In genomic region chr7:141562421-141562851, GRCm38 (mm10) we compare ENCODE assay signal across 8 mouse cellular contexts. TPM values are rescaled to one million over a fixed set of nuclear protein-coding genes. Genes with fewer than 3 reads are reported as not detected.
DNase-seq lines count a peak whose midpoint lies in the region; ATAC-seq and TF ChIP-seq lines count a peak whose summit lies in the region.

No protein-coding gene starts in this region.

- TF ChIP-seq CTCF in Patski (IDR thresholded peaks at IDR 0.05): no peak

- POLR2A ChIA-PET in Patski (lab: Charles Lee): interaction anchor here (1.0 kb wide), 1 partner anchor 22 kb away, joined by 3 read pairs; no protein-coding TSS in a partner anchor

- WGBS in forebrain, embryonic 16.5 days: 1% methylated on average over 29 of the region's 33 CpGs
- WGBS in liver, embryonic 13.5 days (ENCODE audit: insufficient replicate concordance): under 1% methylated on average over 33 of the region's 33 CpGs
- 1% methylated on average over 33 of the region's 33 CpGs for WGBS in stomach, embryonic 16.5 days

- peak overlapping the region; percentile 85 for H3K4me3 ChIP-seq in forebrain, embryonic 16.5 days (replicated peaks; ENCODE audit: low read length)
- H3K4me3 ChIP-seq in liver, embryonic 13.5 days (replicated peaks): peak overlapping the region; percentile 100
- H3K4me3 ChIP-seq in stomach, embryonic 16.5 days (replicated peaks; ENCODE audit: low read length): peak overlapping the region; percentile 95

- H3K27ac ChIP-seq in forebrain, embryonic 16.5 days (ENCODE audit: low read length): peak overlapping the region; percentile 83
- H3K27ac ChIP-seq in liver, embryonic 13.5 days: peak overlapping the region; percentile 96
- peak overlapping the region; percentile 86 for H3K27ac ChIP-seq in stomach, embryonic 16.5 days (ENCODE audit: low read length)

- peak; percentile 10 for ATAC-seq in Patski
- peak; percentile 43 for ATAC-seq in forebrain, embryonic 16.5 days
- ATAC-seq in liver, embryonic 13.5 days (ENCODE audit: low read depth): no peak
- ATAC-seq in stomach, embryonic 16.5 days (ENCODE audit: insufficient read depth, low FRiP score): no peak

- peak; percentile 26 for DNase-seq in layer of hippocampus, adult 11-12 months (ENCODE audit: low spot score)
- no peak for DNase-seq in layer of hippocampus, adult 18-20 months (ENCODE audit: low spot score in 2 of 2)
- DNase-seq in Patski (ENCODE audit: low read depth, low spot score): no peak
- DNase-seq in liver, embryonic 13.5 days: no peak
- no peak for DNase-seq in left cerebral cortex, postnatal 36 days (ENCODE audit: low spot score in 2 of 2)
- DNase-seq in left cerebral cortex, postnatal 10 days (ENCODE audit: extremely low spot score in 1 of 2, low spot score in 2 of 2): no peak

- H3K9ac ChIP-seq in forebrain, embryonic 16.5 days (replicated peaks; ENCODE audit: low read depth, low read length): peak overlapping the region; percentile 96
- peak overlapping the region; percentile 100 for H3K9ac ChIP-seq in liver, embryonic 13.5 days
- peak overlapping the region; percentile 97 for H3K9ac ChIP-seq in stomach, embryonic 16.5 days (ENCODE audit: low read length)

- H3K9me3 ChIP-seq in forebrain, embryonic 16.5 days (ENCODE audit: control insufficient read depth, low read length): no peaks in the 10 kb centered on the region
- H3K9me3 ChIP-seq in liver, embryonic 13.5 days (replicated peaks): no peaks in the 10 kb centered on the region
- H3K9me3 ChIP-seq in stomach, embryonic 16.5 days (replicated peaks; ENCODE audit: control insufficient read depth, low read length): no peaks in the 10 kb centered on the region

- in situ Hi-C loops in Patski (cut with MboI; ENCODE audit: low pct_unique_long_range_greater_than_20kb): loop anchor here (25.0 kb wide), 1 partner anchor 525 kb away; the partner anchor contains the start of gene Dusp8

- peak overlapping the region; percentile 73 for H3K4me2 ChIP-seq in forebrain, embryonic 16.5 days (ENCODE audit: low read length)
- peak overlapping the region; percentile 88 for H3K4me2 ChIP-seq in liver, embryonic 13.5 days
- H3K4me2 ChIP-seq in stomach, embryonic 16.5 days (ENCODE audit: low read depth, low read length): peak overlapping the region; percentile 75

- H3K4me1 ChIP-seq in forebrain, embryonic 16.5 days (replicated peaks; ENCODE audit: control insufficient read depth, insufficient read depth, low read length): peaks cover 25% of the 10 kb centered on the region
- H3K4me1 ChIP-seq in liver, embryonic 13.5 days (replicated peaks): peaks cover 92% of the 10 kb centered on the region
- H3K4me1 ChIP-seq in stomach, embryonic 16.5 days (ENCODE audit: control insufficient read depth, insufficient read depth, low read length): peaks cover 24% of the 10 kb centered on the region

- no peaks in the 10 kb centered on the region for H3K36me3 ChIP-seq in forebrain, embryonic 16.5 days (ENCODE audit: control insufficient read depth, insufficient read depth)
- H3K36me3 ChIP-seq in liver, embryonic 13.5 days: peaks cover 30% of the 10 kb centered on the region
- no peaks in the 10 kb centered on the region for H3K36me3 ChIP-seq in stomach, embryonic 16.5 days (ENCODE audit: control insufficient read depth, insufficient read depth, low read length)

- H3K27me3 ChIP-seq in Patski: no peaks in the 10 kb centered on the region
- H3K27me3 ChIP-seq in forebrain, embryonic 16.5 days (replicated peaks; ENCODE audit: control insufficient read depth, insufficient read depth, low read length): no peaks in the 10 kb centered on the region
- H3K27me3 ChIP-seq in liver, embryonic 13.5 days: no peaks in the 10 kb centered on the region
- no peaks in the 10 kb centered on the region for H3K27me3 ChIP-seq in stomach, embryonic 16.5 days (ENCODE audit: control insufficient read depth, insufficient read depth, low read length)

- CTCF ChIA-PET in Patski (lab: Charles Lee): no interaction called here

- intact Hi-C loops in left cerebral cortex, postnatal 36 days (cut with DNase I): loop anchor here (1.0 to 5.0 kb wide), 2 partner anchors 23 to 45 kb away; partner anchors contain the start of gene Chid1
- intact Hi-C loops in left cerebral cortex, postnatal 10 days (cut with DNase I): no loop called here

RNA-seq across cellular contexts. Expression of gene Ap2a2, which starts 0.5 kb away (rescaled TPM):
- total RNA-seq in layer of hippocampus, adult 18-20 months (2021): 100 to 1,000 TPM; 233 to 238 TPM
- polyA plus RNA-seq in Patski (2021): 76.4 TPM
- polyA plus RNA-seq in forebrain, embryonic 16.5 days (2015; fragmentation: Nextera tagmentation; extraction: Ambion mirVana): 123 TPM in 2 replicates
- 65.4 and 73.2 TPM in 2 replicates for polyA plus RNA-seq in liver, embryonic 13.5 days (2015; fragmentation: Nextera tagmentation; extraction: Ambion mirVana)
- 86.0 and 91.0 TPM in 2 replicates for polyA plus RNA-seq in stomach, embryonic 16.5 days (2015; fragmentation: Nextera tagmentation; extraction: Ambion mirVana)
- 100 to 1,000 TPM; 199 to 214 TPM for total RNA-seq in left cerebral cortex, postnatal 36 days (2021)
- 100 to 1,000 TPM; 257 to 265 TPM for total RNA-seq in left cerebral cortex, postnatal 10 days (2021)

RNA-seq across cellular contexts. Expression of gene Chid1, which starts 22.8 kb away (rescaled TPM):
- 10 to 100 TPM; 72.6 to 76.2 TPM for total RNA-seq in layer of hippocampus, adult 18-20 months (2021)
- polyA plus RNA-seq in Patski (2021): 41.6 TPM
- 31.2 and 35.6 TPM in 2 replicates for polyA plus RNA-seq in forebrain, embryonic 16.5 days (2015; fragmentation: Nextera tagmentation; extraction: Ambion mirVana)
- 28.0 and 31.3 TPM in 2 replicates for polyA plus RNA-seq in liver, embryonic 13.5 days (2015; fragmentation: Nextera tagmentation; extraction: Ambion mirVana)
- 54.0 and 60.5 TPM in 2 replicates for polyA plus RNA-seq in stomach, embryonic 16.5 days (2015; fragmentation: Nextera tagmentation; extraction: Ambion mirVana)
- 10 to 100 TPM; 67.2 to 68.4 TPM for total RNA-seq in left cerebral cortex, postnatal 36 days (2021)
- total RNA-seq in left cerebral cortex, postnatal 10 days (2021): 10 to 100 TPM; 69.2 to 71.1 TPM

Comparison
In these comparisons a context has a peak if more than half of its experiments do, and no peak if none do; other contexts are left out.
1. ATAC-seq: peak in Patski (single experiment) and forebrain, embryonic 16.5 days (single experiment); none in liver, embryonic 13.5 days (single experiment) and stomach, embryonic 16.5 days (single experiment).
2. Peak in every context shown above with its lines, with median percentiles within 50 percentile points of each other: H3K27ac ChIP-seq, H3K4me2 ChIP-seq, H3K4me3 ChIP-seq and H3K9ac ChIP-seq.